Mouse (Mus musculus): ENCODE results near the gene Rap2c. TPM values are rescaled to one million over a fixed set of nuclear protein-coding genes. Genes with fewer than 3 reads are reported as not detected.

Rap2c gene
- polyA plus RNA-seq (2014; fragmentation: Nextera tagmentation; extraction: Ambion mirVana): 19.9 and 22.4 TPM in 2 replicates

- peak within 1 kb of the TSS; percentile 51 for H3K4me3 ChIP-seq (replicated peaks; ENCODE audit: low read depth, low read length)
- H3K27me3 ChIP-seq (ENCODE audit: control insufficient read depth, insufficient read depth, low read length): no peaks in the 10 kb centered on the region
- ATAC-seq (ENCODE audit: low FRiP score, low TSS enrichment): peak; percentile 86
- H3K4me2 ChIP-seq (ENCODE audit: low read length): peak within 1 kb of the TSS; percentile 52
- H3K9me3 ChIP-seq (ENCODE audit: control insufficient read depth, low read length): no peaks in the 10 kb centered on the region
- peak within 1 kb of the TSS; percentile 92 for H3K27ac ChIP-seq (replicated peaks; ENCODE audit: low read depth, low read length)
- WGBS: 16% methylated on average over 62 of the region's 92 CpGs
- DNase-seq: peak; percentile 82
- H3K36me3 ChIP-seq (ENCODE audit: control insufficient read depth, insufficient read depth, low read length): no peaks in the 10 kb centered on the region
- 0 out of 2 replicates have a peak, but pooled peaks cover 5% of the 10 kb centered on the region for H3K4me1 ChIP-seq (ENCODE audit: control insufficient read depth, insufficient read depth, low read length)
- H3K9ac ChIP-seq (replicated peaks; ENCODE audit: low read length): peak within 1 kb of the TSS; percentile 79
These were observed at the start of gene Rap2c for GRCm38 (mm10) chrX:51017851-51018785. Gene Rap2c (minus strand): TSS chrX:51018018.

- Histone ChIP-seq H3K36me3 (ENCODE audit: control insufficient read depth, insufficient read depth, low read length) (no peaks in the 10 kb centered on the region), H3K4me1 (ENCODE audit: control insufficient read depth, insufficient read depth, low read length) (no peaks in the 10 kb centered on the region), H3K9ac (replicated peaks; ENCODE audit: low read length) (no peak overlapping the region), H3K4me2 (ENCODE audit: low read length) (no peak overlapping the region), H3K9me3 (ENCODE audit: control insufficient read depth, low read length) (no peaks in the 10 kb centered on the region), H3K27me3 (ENCODE audit: control insufficient read depth, insufficient read depth, low read length) (no peaks in the 10 kb centered on the region), H3K4me3 (replicated peaks; ENCODE audit: low read depth, low read length) (no peak overlapping the region), H3K27ac (replicated peaks; ENCODE audit: low read depth, low read length) (no peak overlapping the region)
- WGBS: 78% methylated on average over 11 of the region's 11 CpGs
- ATAC-seq (ENCODE audit: low FRiP score, low TSS enrichment) (no peak), DNase-seq (no peak)
These were observed 48.9 kb upstream of the Rap2c start for GRCm38 (mm10) chrX:51066539-51067286.

- no peaks in the 10 kb centered on the region for H3K9me3 ChIP-seq (ENCODE audit: control insufficient read depth, low read length)
- H3K27ac ChIP-seq (replicated peaks; ENCODE audit: low read depth, low read length): no peak overlapping the region
- DNase-seq (peak; percentile 77), ATAC-seq (ENCODE audit: low FRiP score, low TSS enrichment) (no peak)
- no peak overlapping the region for H3K4me3 ChIP-seq (replicated peaks; ENCODE audit: low read depth, low read length)
- no peak overlapping the region for H3K9ac ChIP-seq (replicated peaks; ENCODE audit: low read length)
- H3K4me1 ChIP-seq (ENCODE audit: control insufficient read depth, insufficient read depth, low read length): no peaks in the 10 kb centered on the region
- H3K27me3 ChIP-seq (ENCODE audit: control insufficient read depth, insufficient read depth, low read length): no peaks in the 10 kb centered on the region
- WGBS: 31% methylated on average over 6 of the region's 6 CpGs
- H3K36me3 ChIP-seq (ENCODE audit: control insufficient read depth, insufficient read depth, low read length): no peaks in the 10 kb centered on the region
- no peak overlapping the region for H3K4me2 ChIP-seq (ENCODE audit: low read length)
These were observed 48.0 kb upstream of the Rap2c start for GRCm38 (mm10) chrX:51065773-51066172.

- Histone ChIP-seq H3K9me3 (ENCODE audit: control insufficient read depth, low read length) (no peaks in the 10 kb centered on the region), H3K9ac (replicated peaks; ENCODE audit: low read length) (no peak overlapping the region), H3K4me2 (ENCODE audit: low read length) (no peak overlapping the region), H3K27me3 (ENCODE audit: control insufficient read depth, insufficient read depth, low read length) (no peaks in the 10 kb centered on the region), H3K4me3 (replicated peaks; ENCODE audit: low read depth, low read length) (no peak overlapping the region), H3K4me1 (ENCODE audit: control insufficient read depth, insufficient read depth, low read length) (no peaks in the 10 kb centered on the region), H3K27ac (replicated peaks; ENCODE audit: low read depth, low read length) (no peak overlapping the region), H3K36me3 (ENCODE audit: control insufficient read depth, insufficient read depth, low read length) (no peaks in the 10 kb centered on the region)
- peak; percentile 1 for DNase-seq
- 72% methylated on average over 6 of the region's 6 CpGs for WGBS
- ATAC-seq (ENCODE audit: low FRiP score, low TSS enrichment): no peak
These were observed 47.4 kb upstream of the Rap2c start for GRCm38 (mm10) chrX:51065158-51065664.

- Histone ChIP-seq H3K27ac (replicated peaks; ENCODE audit: low read depth, low read length) (no peak overlapping the region), H3K9me3 (ENCODE audit: control insufficient read depth, low read length) (no peaks in the 10 kb centered on the region), H3K36me3 (ENCODE audit: control insufficient read depth, insufficient read depth, low read length) (no peaks in the 10 kb centered on the region), H3K4me1 (ENCODE audit: control insufficient read depth, insufficient read depth, low read length) (no peaks in the 10 kb centered on the region), H3K9ac (replicated peaks; ENCODE audit: low read length) (no peak overlapping the region), H3K4me3 (replicated peaks; ENCODE audit: low read depth, low read length) (no peak overlapping the region), H3K27me3 (ENCODE audit: control insufficient read depth, insufficient read depth, low read length) (no peaks in the 10 kb centered on the region), H3K4me2 (ENCODE audit: low read length) (no peak overlapping the region)
- 63% methylated on average over 4 of the region's 4 CpGs for WGBS
- no peak for ATAC-seq (ENCODE audit: low FRiP score, low TSS enrichment)
- DNase-seq: no peak
These were observed 42.4 kb upstream of the Rap2c start for GRCm38 (mm10) chrX:51060220-51060619.

- Histone ChIP-seq H3K4me2 (ENCODE audit: low read length) (no peak overlapping the region), H3K4me1 (ENCODE audit: control insufficient read depth, insufficient read depth, low read length) (no peaks in the 10 kb centered on the region)
- ATAC-seq (ENCODE audit: low FRiP score, low TSS enrichment): no peak
These were observed 40.9 kb upstream of the Rap2c start for GRCm38 (mm10) chrX:51058741-51059140.

GRCm38 (mm10) chrX:51058317-51058716 lies 40.5 kb upstream of the Rap2c start:
- DNase-seq (no peak), ATAC-seq (ENCODE audit: low FRiP score, low TSS enrichment) (no peak)
- no peaks in the 10 kb centered on the region for H3K4me1 ChIP-seq (ENCODE audit: control insufficient read depth, insufficient read depth, low read length)
- no peaks in the 10 kb centered on the region for H3K36me3 ChIP-seq (ENCODE audit: control insufficient read depth, insufficient read depth, low read length)
- H3K4me3 ChIP-seq (replicated peaks; ENCODE audit: low read depth, low read length): no peak overlapping the region
- H3K9ac ChIP-seq (replicated peaks; ENCODE audit: low read length): no peak overlapping the region
- no peak overlapping the region for H3K27ac ChIP-seq (replicated peaks; ENCODE audit: low read depth, low read length)
- no peaks in the 10 kb centered on the region for H3K27me3 ChIP-seq (ENCODE audit: control insufficient read depth, insufficient read depth, low read length)
- no peak overlapping the region for H3K4me2 ChIP-seq (ENCODE audit: low read length)
- 89% methylated on average over 5 of the region's 5 CpGs for WGBS
- H3K9me3 ChIP-seq (ENCODE audit: control insufficient read depth, low read length): no peaks in the 10 kb centered on the region

More at GRCm38 (mm10) chrX:51058741-51059140, 40.9 kb upstream of the Rap2c start:
- Histone ChIP-seq H3K36me3 (ENCODE audit: control insufficient read depth, insufficient read depth, low read length) (no peaks in the 10 kb centered on the region), H3K9me3 (ENCODE audit: control insufficient read depth, low read length) (no peaks in the 10 kb centered on the region), H3K27ac (replicated peaks; ENCODE audit: low read depth, low read length) (no peak overlapping the region), H3K4me3 (replicated peaks; ENCODE audit: low read depth, low read length) (no peak overlapping the region), H3K27me3 (ENCODE audit: control insufficient read depth, insufficient read depth, low read length) (no peaks in the 10 kb centered on the region), H3K9ac (replicated peaks; ENCODE audit: low read length) (no peak overlapping the region)
- WGBS: 87% methylated on average over 4 of the region's 4 CpGs
- DNase-seq: no peak

- WGBS: 69% methylated on average over 3 of the region's 3 CpGs
These were observed 34.1 kb upstream of the Rap2c start for GRCm38 (mm10) chrX:51051680-51052461.

More at GRCm38 (mm10) chrX:51051680-51052461, 34.1 kb upstream of the Rap2c start:
- no peak overlapping the region for H3K4me2 ChIP-seq (ENCODE audit: low read length)
- H3K9ac ChIP-seq (replicated peaks; ENCODE audit: low read length): no peak overlapping the region
- no peak overlapping the region for H3K4me3 ChIP-seq (replicated peaks; ENCODE audit: low read depth, low read length)
- no peaks in the 10 kb centered on the region for H3K9me3 ChIP-seq (ENCODE audit: control insufficient read depth, low read length)
- no peaks in the 10 kb centered on the region for H3K36me3 ChIP-seq (ENCODE audit: control insufficient read depth, insufficient read depth, low read length)
- no peaks in the 10 kb centered on the region for H3K27me3 ChIP-seq (ENCODE audit: control insufficient read depth, insufficient read depth, low read length)
- DNase-seq: no peak
- H3K27ac ChIP-seq (replicated peaks; ENCODE audit: low read depth, low read length): no peak overlapping the region
- no peak for ATAC-seq (ENCODE audit: low FRiP score, low TSS enrichment)
- H3K4me1 ChIP-seq (ENCODE audit: control insufficient read depth, insufficient read depth, low read length): no peaks in the 10 kb centered on the region

Data from midbrain, embryonic 14.5 days (tissue).